Mouse (Mus musculus): ENCODE results near the gene Cphx3. TPM values are rescaled to one million over a fixed set of nuclear protein-coding genes. Genes with fewer than 3 reads are reported as not detected.

The Cphx3 gene
- total RNA-seq (2023), result not detected

DNA sequence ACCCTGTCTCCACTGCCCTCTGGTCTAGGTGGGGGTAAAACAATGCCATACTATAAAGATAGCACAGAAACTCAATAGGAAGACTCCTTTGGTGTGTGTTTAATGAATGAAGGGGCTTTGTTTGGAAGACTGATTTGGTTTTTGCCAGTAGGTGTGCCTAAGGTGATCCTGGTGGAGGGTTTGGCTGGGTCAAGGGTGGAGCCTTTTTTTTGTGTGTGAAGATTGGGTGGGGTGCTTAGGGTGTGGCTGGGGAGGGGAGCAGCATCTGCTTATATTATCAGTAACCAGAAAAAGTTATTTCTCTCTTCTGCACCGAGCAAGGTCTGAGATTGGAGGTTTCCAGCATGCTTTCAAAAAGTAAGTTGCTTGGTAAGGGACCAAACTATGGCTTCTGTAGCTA lies at the start of gene Cphx3:
TSS of gene Cphx3 (plus strand) at position 301 of the 400 bp plus-strand sequence.

DNA sequence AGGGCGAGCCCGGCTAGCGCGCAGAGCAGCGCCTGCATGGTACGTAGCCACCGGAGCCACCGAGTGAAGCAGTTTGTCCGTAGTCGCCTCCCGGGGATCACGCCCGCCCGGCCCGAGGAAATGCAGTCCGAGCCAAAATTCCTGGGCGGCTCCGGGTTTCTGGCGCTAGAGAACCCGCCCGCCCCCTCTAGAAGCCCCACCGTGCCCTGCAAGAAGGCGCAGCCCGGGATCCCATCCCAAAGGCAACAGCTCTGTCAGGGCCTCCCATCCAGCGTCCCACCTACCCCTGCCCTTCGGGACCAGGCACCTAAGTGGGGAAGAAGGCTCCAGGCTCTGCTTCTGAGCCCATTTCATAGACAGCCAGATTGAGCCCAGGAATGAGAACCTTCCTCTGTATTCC lies 39.5 kb upstream of the Cphx3 start, which contains the start of gene Gm9780:
TSS of gene Gm9780 (minus strand) at position 101 of the 400 bp plus-strand sequence.

GRCm38 (mm10) chr14:26067325-26067633 lies 14.8 kb upstream of the Cphx3 start, which contains the start of gene Tmem254c:
Gene Tmem254c (minus strand): TSS chr14:26067355.

GRCm38 (mm10) chr14:26081216-26081615 lies 881 bp upstream of the Cphx3 start, which contains the start of gene Cphx2:
Gene Cphx2 (plus strand): TSS chr14:26081516.

GRCm38 (mm10) chr14:26118150-26118549 lies 36.1 kb downstream of the Cphx3 start, which contains the start of gene Duxbl2:
Gene Duxbl2 (plus strand): TSS chr14:26118349.

DNA sequence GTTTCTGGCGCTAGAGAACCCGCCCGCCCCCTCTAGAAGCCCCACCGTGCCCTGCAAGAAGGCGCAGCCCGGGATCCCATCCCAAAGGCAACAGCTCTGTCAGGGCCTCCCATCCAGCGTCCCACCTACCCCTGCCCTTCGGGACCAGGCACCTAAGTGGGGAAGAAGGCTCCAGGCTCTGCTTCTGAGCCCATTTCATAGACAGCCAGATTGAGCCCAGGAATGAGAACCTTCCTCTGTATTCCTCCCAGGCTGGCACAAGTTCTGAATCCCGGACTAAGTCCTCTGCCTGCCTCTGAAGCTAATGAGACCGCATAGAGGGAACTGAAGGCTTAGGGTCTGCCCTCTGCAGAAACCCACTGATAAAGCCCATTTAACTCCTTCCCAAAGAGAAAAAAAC lies 100.3 kb downstream of the Cphx3 start, which contains the start of gene Plac9b:
TSS of gene Plac9b (minus strand) at position 101 of the 400 bp plus-strand sequence.

DNA sequence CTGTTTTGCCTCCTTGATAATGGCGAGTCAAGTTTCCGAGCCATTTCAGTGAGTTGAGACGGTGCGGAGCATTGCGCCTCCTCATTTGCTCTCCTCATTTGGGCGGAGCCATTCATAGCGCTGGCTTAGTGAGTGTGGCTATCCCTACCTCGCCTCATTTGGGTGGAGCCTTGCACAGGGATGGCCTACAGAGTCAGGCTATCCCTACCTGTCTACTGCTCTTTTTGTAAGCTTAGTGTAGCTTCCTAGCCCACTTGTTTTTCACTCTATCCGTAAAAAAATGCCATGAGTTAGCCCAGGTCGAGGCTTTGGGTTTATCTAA lies 124.8 kb downstream of the Cphx3 start, which contains the start of gene Tmem254b:
TSS of gene Tmem254b (minus strand) at position 116 of the 322 bp plus-strand sequence.

GRCm38 (mm10) chr14:26257756-26258617 lies 175.9 kb downstream of the Cphx3 start, which contains the start of gene Duxbl3:
Gene Duxbl3 (plus strand): TSS chr14:26257962.

Other genes with a start within 250 kb of the Cphx3 start
- gene Anxa11, start 240.1 kb upstream of the Cphx3 start, total RNA-seq (2023), result 89.6 TPM
- not detected for gene Plac9a, start 179.2 kb upstream of the Cphx3 start, total RNA-seq (2023)
- 5.9 TPM for gene Tmem254a, start 154.6 kb upstream of the Cphx3 start, total RNA-seq (2023)
- gene Cphx1, start 144.0 kb upstream of the Cphx3 start, total RNA-seq (2023), result not detected
- gene Duxbl1, start 103.7 kb upstream of the Cphx3 start, total RNA-seq (2023), result not detected
- gene Gm9780, start 39.6 kb upstream of the Cphx3 start, total RNA-seq (2023), result not detected
- gene Tmem254c, start 14.9 kb upstream of the Cphx3 start, total RNA-seq (2023), result 10.5 TPM
- gene Cphx2, start 781 bp upstream of the Cphx3 start, total RNA-seq (2023), result not detected
- not detected for gene Duxbl2, start 36.1 kb downstream of the Cphx3 start, total RNA-seq (2023)
- gene Plac9b, start 100.2 kb downstream of the Cphx3 start, total RNA-seq (2023), result not detected
- 16.3 TPM for gene Tmem254b, start 124.7 kb downstream of the Cphx3 start, total RNA-seq (2023)
- gene Duxbl3, start 175.7 kb downstream of the Cphx3 start, total RNA-seq (2023), result not detected